Mouse (Mus musculus) megakaryocyte, embryonic 14.5 days (primary cell): ENCODE results near the gene Sox5.

Source experiments
- FLI1 ChIP-seq: IDR thresholded peaks from 2 replicates; pipeline ENCODE4 v1.6.1; 2012; ENCODE audit warnings: low read length, inconsistent platforms, mixed read lengths
- GATA1 ChIP-seq: IDR thresholded peaks from 3 replicates; pipeline ENCODE4 v1.6.1; 2012; ENCODE audit warnings: mixed read lengths, low read length, inconsistent platforms, borderline replicate concordance

DNA sequence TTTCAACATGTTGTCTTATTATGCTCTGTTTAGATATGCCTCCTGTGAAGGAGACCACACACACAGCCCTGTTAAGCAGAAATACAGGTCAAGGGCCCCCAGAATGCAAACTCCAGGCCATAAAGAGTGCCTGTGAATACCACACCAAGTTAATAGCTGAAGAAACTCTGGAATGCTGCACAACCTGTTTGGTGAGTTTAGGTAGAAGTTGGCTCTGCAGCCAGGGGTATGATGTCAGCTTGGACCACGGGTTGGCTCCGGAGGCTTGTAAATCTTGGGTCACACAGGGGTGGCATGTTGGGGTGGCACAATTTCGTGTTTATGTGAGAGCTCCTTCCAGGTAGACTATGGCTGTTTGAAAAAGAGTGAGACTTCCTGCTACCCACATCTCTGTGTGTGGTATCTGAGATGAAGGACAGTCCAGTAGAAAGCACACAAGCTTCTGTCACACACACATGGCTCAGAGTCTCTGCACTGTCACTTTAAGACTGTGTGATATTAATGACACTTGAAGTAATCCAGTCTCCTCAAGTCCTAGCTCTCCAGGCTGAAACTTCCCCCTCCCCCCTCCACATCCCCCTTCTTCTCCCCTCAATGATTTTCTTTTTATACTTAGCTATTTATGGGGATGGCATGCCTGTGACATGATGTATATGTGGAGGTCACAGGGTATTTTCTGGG is 160.5 kb downstream of the Sox5 start:
- TF ChIP-seq GATA1 = no peak
- TF ChIP-seq FLI1 = no peak
